Comparison of ENCODE assay signal across 8 mouse cellular contexts in genomic region chr11:3879836-3880235, GRCm38 (mm10). TPM values are rescaled to one million over a fixed set of nuclear protein-coding genes. Genes with fewer than 3 reads are reported as not detected.
DNase-seq lines count a peak whose midpoint lies in the region; ATAC-seq lines count a peak whose summit lies in the region.

No protein-coding gene starts in this region.

- H3K4me3 ChIP-seq in forebrain, embryonic 10.5 days = no peak overlapping the region
- H3K4me3 ChIP-seq in forebrain, embryonic 15.5 days = no peak overlapping the region
- H3K4me3 ChIP-seq in embryonic facial prominence, embryonic 11.5 days (ENCODE audit: low read depth, low read length) = no peak overlapping the region

- peaks cover 6% of the 10 kb centered on the region; the same call in 1 of the 2 replicates for H3K4me1 ChIP-seq in forebrain, embryonic 10.5 days
- no peaks in the 10 kb centered on the region for H3K4me1 ChIP-seq in forebrain, embryonic 15.5 days
- no peaks in the 10 kb centered on the region for H3K4me1 ChIP-seq in embryonic facial prominence, embryonic 11.5 days (ENCODE audit: control insufficient read depth, insufficient read depth, low read length)

- ATAC-seq in forebrain, embryonic 15.5 days (replicated peaks) = no peak
- no peak for ATAC-seq in embryonic facial prominence, embryonic 11.5 days (replicated peaks; ENCODE audit: insufficient number of reproducible peaks, low FRiP score, low TSS enrichment, low read depth)

- DNase-seq in forebrain, embryonic 10.5 days (ENCODE audit: extremely low spot score, low spot score) = peak; percentile 59
- DNase-seq in adrenal gland, postnatal 36 days = peak; percentile 79 to 84
- DNase-seq in embryonic facial prominence, embryonic 11.5 days (ENCODE audit: low spot score) = peak; percentile 87
- peak; percentile 67 to 77 for DNase-seq in heart, postnatal 10 days
- peak; percentile 58 to 78 for DNase-seq in layer of hippocampus, postnatal 14 days (ENCODE audit: low spot score in 2 of 2)
- DNase-seq in lung, postnatal 25 days (ENCODE audit: low spot score) = peak; percentile 75
- DNase-seq in spleen, adult 12 weeks (ENCODE audit: low spot score) = peak; percentile 30

- H3K27me3 ChIP-seq in forebrain, embryonic 10.5 days (ENCODE audit: poor library complexity, severe bottlenecking) = no peaks in the 10 kb centered on the region
- no peaks in the 10 kb centered on the region for H3K27me3 ChIP-seq in forebrain, embryonic 15.5 days
- H3K27me3 ChIP-seq in embryonic facial prominence, embryonic 11.5 days (ENCODE audit: control insufficient read depth, insufficient read depth, low read length) = no peaks in the 10 kb centered on the region

- H3K36me3 ChIP-seq in forebrain, embryonic 10.5 days (replicated peaks) = no peaks in the 10 kb centered on the region
- H3K36me3 ChIP-seq in forebrain, embryonic 15.5 days = no peaks in the 10 kb centered on the region
- no peaks in the 10 kb centered on the region for H3K36me3 ChIP-seq in embryonic facial prominence, embryonic 11.5 days (replicated peaks; ENCODE audit: control insufficient read depth, insufficient read depth, low read depth, low read length)

- H3K9ac ChIP-seq in forebrain, embryonic 15.5 days (replicated peaks) = no peak overlapping the region
- no peak overlapping the region for H3K9ac ChIP-seq in embryonic facial prominence, embryonic 11.5 days (replicated peaks; ENCODE audit: low read length)

- no peak overlapping the region for H3K27ac ChIP-seq in forebrain, embryonic 10.5 days
- H3K27ac ChIP-seq in forebrain, embryonic 15.5 days (replicated peaks) = no peak overlapping the region
- H3K27ac ChIP-seq in embryonic facial prominence, embryonic 11.5 days (replicated peaks; ENCODE audit: low read depth, low read length) = no peak overlapping the region

- H3K9me3 ChIP-seq in forebrain, embryonic 10.5 days = no peaks in the 10 kb centered on the region
- no peaks in the 10 kb centered on the region for H3K9me3 ChIP-seq in forebrain, embryonic 15.5 days
- H3K9me3 ChIP-seq in embryonic facial prominence, embryonic 11.5 days (replicated peaks; ENCODE audit: control insufficient read depth, low read length) = no peaks in the 10 kb centered on the region

- WGBS in forebrain, embryonic 10.5 days = 35% methylated on average over 2 of the region's 2 CpGs
- 37% methylated on average over 2 of the region's 2 CpGs for WGBS in forebrain, embryonic 15.5 days
- 36% methylated on average over 2 of the region's 2 CpGs for WGBS in embryonic facial prominence, embryonic 11.5 days

- H3K4me2 ChIP-seq in forebrain, embryonic 15.5 days (replicated peaks) = no peak overlapping the region
- no peak overlapping the region for H3K4me2 ChIP-seq in embryonic facial prominence, embryonic 11.5 days (ENCODE audit: low read depth, low read length)

- intact Hi-C loops in heart, postnatal 10 days (cut with DNase I) = loop anchor here (1.0 to 5.0 kb wide), 2 partner anchors 72 to 168 kb away; no protein-coding TSS in a partner anchor

RNA-seq across cellular contexts. Expression of gene 4921536K21Rik, which starts 15.1 kb away (rescaled TPM):
- 1.2 and 1.7 TPM in 2 replicates for polyA plus RNA-seq in forebrain, embryonic 10.5 days (2016; fragmentation: Nextera tagmentation; extraction: Ambion mirVana)
- 0.57 and 0.61 TPM in 2 replicates for polyA plus RNA-seq in forebrain, embryonic 15.5 days (2015; fragmentation: Nextera tagmentation; extraction: Ambion mirVana)
- total RNA-seq in adrenal gland, postnatal 36 days (2021) = under 1 TPM; 0.60 to 0.63 TPM
- 0.21 TPM in 2 replicates for polyA plus RNA-seq in embryonic facial prominence, embryonic 11.5 days (2014; fragmentation: Nextera tagmentation; extraction: Ambion mirVana)
- total RNA-seq in heart, postnatal 10 days (2021) = under 1 TPM; 0.32 to 0.38 TPM
- under 1 TPM; 0.24 to 0.81 TPM for total RNA-seq in layer of hippocampus, postnatal 14 days (2021)

RNA-seq across cellular contexts. Expression of gene Dusp18, which starts 15.2 kb away (rescaled TPM):
- 18.6 and 19.6 TPM in 2 replicates for polyA plus RNA-seq in forebrain, embryonic 10.5 days (2016; fragmentation: Nextera tagmentation; extraction: Ambion mirVana)
- polyA plus RNA-seq in forebrain, embryonic 15.5 days (2015; fragmentation: Nextera tagmentation; extraction: Ambion mirVana) = 35.4 and 38.3 TPM in 2 replicates
- total RNA-seq in adrenal gland, postnatal 36 days (2021) = 1 to 10 TPM; 4.0 to 6.0 TPM
- polyA plus RNA-seq in embryonic facial prominence, embryonic 11.5 days (2014; fragmentation: Nextera tagmentation; extraction: Ambion mirVana) = 13.2 and 13.9 TPM in 2 replicates
- 10 to 100 TPM; 30.3 to 41.9 TPM for total RNA-seq in heart, postnatal 10 days (2021)
- 10 to 100 TPM; 23.8 to 24.0 TPM for total RNA-seq in layer of hippocampus, postnatal 14 days (2021)

RNA-seq across cellular contexts. Expression of gene Osbp2, which starts 16.1 kb away (rescaled TPM):
- polyA plus RNA-seq in forebrain, embryonic 10.5 days (2016; fragmentation: Nextera tagmentation; extraction: Ambion mirVana) = 0.48 and 0.89 TPM in 2 replicates
- polyA plus RNA-seq in forebrain, embryonic 15.5 days (2015; fragmentation: Nextera tagmentation; extraction: Ambion mirVana) = 11.9 and 14.6 TPM in 2 replicates
- 1 to 10 TPM; 2.2 to 2.5 TPM for total RNA-seq in adrenal gland, postnatal 36 days (2021)
- 0.55 and 0.85 TPM in 2 replicates for polyA plus RNA-seq in embryonic facial prominence, embryonic 11.5 days (2014; fragmentation: Nextera tagmentation; extraction: Ambion mirVana)
- 1 to 10 TPM; 5.6 to 6.1 TPM for total RNA-seq in heart, postnatal 10 days (2021)
- 10 to 100 TPM; 82.8 to 89.6 TPM for total RNA-seq in layer of hippocampus, postnatal 14 days (2021)

RNA-seq across cellular contexts. Expression of gene Slc35e4, which starts 34.6 kb away (rescaled TPM):
- 4.8 and 5.1 TPM in 2 replicates for polyA plus RNA-seq in forebrain, embryonic 10.5 days (2016; fragmentation: Nextera tagmentation; extraction: Ambion mirVana)
- 13.2 and 13.7 TPM in 2 replicates for polyA plus RNA-seq in forebrain, embryonic 15.5 days (2015; fragmentation: Nextera tagmentation; extraction: Ambion mirVana)
- 1 to 10 TPM; 5.5 to 7.2 TPM for total RNA-seq in adrenal gland, postnatal 36 days (2021)
- polyA plus RNA-seq in embryonic facial prominence, embryonic 11.5 days (2014; fragmentation: Nextera tagmentation; extraction: Ambion mirVana) = 2.0 and 2.1 TPM in 2 replicates
- total RNA-seq in heart, postnatal 10 days (2021) = 1 to 10 TPM; 4.3 to 4.7 TPM
- 10 to 100 TPM; 21.9 to 22.3 TPM for total RNA-seq in layer of hippocampus, postnatal 14 days (2021)

RNA-seq across cellular contexts. Expression of gene Tcn2, which starts 52.1 kb away (rescaled TPM):
- 19.4 and 21.1 TPM in 2 replicates for polyA plus RNA-seq in forebrain, embryonic 10.5 days (2016; fragmentation: Nextera tagmentation; extraction: Ambion mirVana)
- polyA plus RNA-seq in forebrain, embryonic 15.5 days (2015; fragmentation: Nextera tagmentation; extraction: Ambion mirVana) = 14.1 and 15.3 TPM in 2 replicates
- 100 to 1,000 TPM; 131 to 132 TPM for total RNA-seq in adrenal gland, postnatal 36 days (2021)
- polyA plus RNA-seq in embryonic facial prominence, embryonic 11.5 days (2014; fragmentation: Nextera tagmentation; extraction: Ambion mirVana) = 31.0 and 33.8 TPM in 2 replicates
- 10 to 100 TPM; 50.3 to 50.9 TPM for total RNA-seq in heart, postnatal 10 days (2021)
- 10 to 100 TPM; 17.6 to 20.3 TPM for total RNA-seq in layer of hippocampus, postnatal 14 days (2021)

Comparison
In these comparisons a context has a peak if more than half of its experiments do, and no peak if none do; other contexts are left out.
1. DNase-seq: peak in every context shown above with its lines; median percentile 87 in embryonic facial prominence, embryonic 11.5 days; 82 in adrenal gland, postnatal 36 days; 75 in lung, postnatal 25 days; 72 in heart, postnatal 10 days; 68 in layer of hippocampus, postnatal 14 days; 59 in forebrain, embryonic 10.5 days; 30 in spleen, adult 12 weeks.
2. RNA of gene Osbp2, which starts 16.1 kb away (total RNA-seq): 82.8 to 89.6 TPM in layer of hippocampus, postnatal 14 days; 5.6 to 6.1 TPM in heart, postnatal 10 days and 2.2 to 2.5 TPM in adrenal gland, postnatal 36 days; every median in the first group is over 10 times any median in the second.